Mouse (Mus musculus) olfactory bulb, adult 2 months (tissue): ENCODE measurements around the gene 2200002J24Rik.

Source experiments
- CTCF ChIP-seq: fragments of 200-500 bp; IDR thresholded peaks from 2 replicates; pipeline ENCODE4 v1.5.1; 2012; ENCODE audit warnings: low read depth, mild to moderate bottlenecking, low read length, moderate library complexity; ENCODE audit not compliant: insufficient read depth
- POLR2A ChIP-seq: fragments of 200-500 bp; IDR thresholded peaks from 2 replicates; pipeline ENCODE4 v1.6.1; 2012; ENCODE audit warnings: mild to moderate bottlenecking, low read depth, low read length, moderate library complexity; ENCODE audit not compliant: insufficient read depth

GRCm38 (mm10) chr7:30683425-30683824 lies 15.3 kb upstream of the 2200002J24Rik start:
- TF ChIP-seq CTCF (no peak), POLR2A (no peak)
